Mouse (Mus musculus) left cerebral cortex, adult 8-10 months (tissue): ENCODE measurements around the gene Kcnk10. TPM values are rescaled to one million over a fixed set of nuclear protein-coding genes. Genes with fewer than 3 reads are reported as not detected.

Source experiments
- DNase-seq, 2 experiments: peaks; one replicate each; pipeline ENCODE4 v3.0.0; 2022; ENCODE audit warnings: low spot score in 2 of 2
- total RNA-seq, 4 experiments: library from RNA; stranded (reverse); gene quantifications; 2 replicates each; pipeline ENCODE4 v1.2.4; 2022

Kcnk10 gene
- total RNA-seq, 4 experiments from 2014 or later, result 11.5 to 15.2 (median 13.4) TPM

DNA sequence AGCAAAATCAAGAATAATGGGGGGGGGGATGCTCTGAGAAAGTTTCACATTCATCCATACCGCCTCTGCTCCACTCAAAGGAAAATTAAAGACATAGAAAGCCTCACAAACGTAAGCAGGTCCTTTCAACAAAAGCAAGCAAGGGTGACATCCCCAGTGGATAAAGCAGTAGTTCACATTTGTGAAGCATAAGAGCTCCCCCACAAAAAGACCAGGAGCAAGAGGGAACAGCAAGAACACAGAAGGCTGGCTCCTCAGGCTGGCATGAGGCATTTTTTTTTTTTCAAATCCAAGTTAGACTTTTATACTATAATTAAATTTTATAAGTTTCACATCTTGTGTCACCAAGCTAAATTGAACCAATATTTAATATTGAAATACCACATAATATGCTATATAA lies 168.5 kb downstream of the Kcnk10 start:
- no peak for DNase-seq

DNA sequence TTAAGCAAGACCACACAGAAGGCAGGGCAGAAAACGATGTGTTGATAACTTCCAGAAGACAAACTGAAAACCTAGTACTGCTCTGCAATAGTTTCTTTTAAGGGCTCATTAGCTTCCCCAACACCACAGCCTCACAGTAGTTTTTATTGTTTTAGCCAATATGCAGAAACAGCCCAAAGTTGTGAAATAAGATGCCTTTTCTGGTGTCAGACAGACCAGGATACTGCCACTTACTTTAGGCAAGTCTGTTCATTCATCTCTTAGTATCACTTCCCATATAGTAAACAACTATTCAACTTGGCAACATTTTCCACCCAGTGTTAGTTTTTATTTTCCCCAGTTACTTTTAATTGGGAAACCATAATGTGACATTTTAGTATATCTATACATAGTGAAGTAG lies 171.5 kb downstream of the Kcnk10 start:
- no peak for DNase-seq

DNA sequence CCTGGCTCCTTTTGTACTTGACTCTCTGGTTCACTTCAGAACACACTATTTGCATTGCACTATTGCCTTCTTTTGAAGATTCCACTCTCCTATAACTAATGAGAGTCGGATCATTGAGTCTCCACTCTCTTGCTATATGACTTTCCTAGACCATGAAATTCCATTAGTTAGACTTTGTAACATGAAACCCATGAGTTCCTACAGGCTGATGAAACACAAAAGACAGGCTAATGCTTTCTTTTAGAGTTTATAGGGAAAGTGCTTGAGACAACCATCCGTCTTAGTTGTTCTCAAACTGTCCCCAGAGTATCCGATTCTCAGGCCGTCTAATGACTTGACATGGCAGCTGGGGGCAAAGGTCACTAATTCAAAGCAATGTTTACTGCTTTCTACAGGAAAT lies 172.0 kb downstream of the Kcnk10 start:
- DNase-seq, result no peak

GRCm38 (mm10) chr12:98396586-98396985 lies 181.5 kb downstream of the Kcnk10 start:
- DNase-seq, result no peak

- DNase-seq, result no peak
Measured at GRCm38 (mm10) chr12:98394115-98394514, 184.0 kb downstream of the Kcnk10 start.

GRCm38 (mm10) chr12:98391347-98391746 lies 186.8 kb downstream of the Kcnk10 start:
- no peak for DNase-seq

GRCm38 (mm10) chr12:98389618-98390017 lies 188.5 kb downstream of the Kcnk10 start:
- DNase-seq, result no peak

Other genes starting within 250 kb of the Kcnk10 start
- 10 to 100 TPM; 34.7 to 37.3 (median 35.5) TPM for gene Spata7, start 49.8 kb upstream of the Kcnk10 start, total RNA-seq
- 10 to 100 TPM in 2 of 4 experiments, 1 to 10 TPM in 2; 8.3 to 10.9 (median 9.9) TPM for gene Ptpn21, start 159.1 kb upstream of the Kcnk10 start, total RNA-seq
- 100 to 1,000 TPM; 100 to 108 (median 104) TPM for gene Zc3h14, start 168.7 kb upstream of the Kcnk10 start, total RNA-seq